Mouse (Mus musculus): Measurements from ENCODE around the gene B3galnt2. TPM values are rescaled to one million over a fixed set of nuclear protein-coding genes. Genes with fewer than 3 reads are reported as not detected.

B3galnt2 gene
- polyA plus RNA-seq, 1 experiment from 2014 or later = 55.5 TPM

- DNase-seq (ENCODE audit: low spot score) = peak; percentile 22
- Histone ChIP-seq H3K9me3 (replicated peaks; ENCODE audit: control insufficient read depth, low read length) (no peaks in the 10 kb centered on the region), H3K9ac (replicated peaks; ENCODE audit: low read length) (no peak overlapping the region), H3K27ac (replicated peaks; ENCODE audit: low read depth, low read length) (no peak overlapping the region), H3K4me1 (ENCODE audit: control insufficient read depth, insufficient read depth, low read length) (no peaks in the 10 kb centered on the region), H3K4me2 (ENCODE audit: low read depth, low read length) (no peak overlapping the region), H3K4me3 (ENCODE audit: low read depth, low read length) (no peak overlapping the region), H3K27me3 (ENCODE audit: control insufficient read depth, insufficient read depth, low read length) (no peaks in the 10 kb centered on the region), H3K36me3 (replicated peaks; ENCODE audit: control insufficient read depth, insufficient read depth, low read depth, low read length) (no peaks in the 10 kb centered on the region; the same call in none of the 2 replicates)
- ATAC-seq (replicated peaks; ENCODE audit: insufficient number of reproducible peaks, low FRiP score, low TSS enrichment, low read depth) = no peak
- WGBS = 47% methylated on average over 2 of the region's 2 CpGs
These were observed 36.1 kb downstream of the B3galnt2 start for GRCm38 (mm10) chr13:13990391-13990790.

DNA sequence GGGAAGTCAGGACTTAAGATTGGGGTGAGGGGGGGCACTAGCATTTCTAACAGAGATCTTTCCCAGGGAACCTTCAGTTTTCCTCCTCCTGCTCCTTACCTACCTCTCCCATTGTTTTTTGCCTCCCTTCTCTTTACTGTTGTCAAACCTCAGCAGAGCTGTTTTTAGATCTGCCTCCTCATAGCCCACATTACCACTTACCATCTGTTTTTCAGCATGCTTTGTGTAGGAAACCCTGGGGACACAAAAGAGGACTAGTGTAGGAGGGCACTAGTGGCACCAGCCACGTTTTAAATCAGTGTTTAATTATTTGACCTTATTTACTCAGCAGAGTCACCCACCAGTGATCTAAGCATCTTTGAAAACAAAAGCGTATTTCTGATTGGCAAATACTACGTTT lies 38.8 kb downstream of the B3galnt2 start:
- no peak for ATAC-seq (replicated peaks; ENCODE audit: insufficient number of reproducible peaks, low FRiP score, low TSS enrichment, low read depth)
- WGBS = 77% methylated on average over 3 of the region's 3 CpGs
- H3K36me3 ChIP-seq (replicated peaks; ENCODE audit: control insufficient read depth, insufficient read depth, low read depth, low read length) = no peaks in the 10 kb centered on the region; the same call in none of the 2 replicates

DNA sequence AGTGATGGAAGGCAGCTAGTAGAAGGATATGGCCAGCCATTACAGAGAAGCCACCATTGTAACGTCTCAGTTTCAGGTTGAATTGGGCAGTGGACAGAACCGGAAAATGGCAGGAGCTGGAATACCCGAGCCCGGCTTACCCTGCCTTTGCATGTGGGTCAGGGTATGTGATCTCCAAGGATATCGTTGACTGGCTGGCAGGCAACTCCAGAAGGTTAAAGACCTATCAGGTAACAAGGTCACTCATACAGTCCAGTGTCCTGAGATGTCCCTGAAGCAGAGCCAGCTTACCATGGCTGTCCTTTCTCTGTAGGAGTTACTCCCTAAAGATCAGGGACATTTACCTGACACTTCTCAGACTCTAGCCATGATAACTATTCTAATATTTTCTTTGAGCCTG lies 40.8 kb downstream of the B3galnt2 start:
- no peaks in the 10 kb centered on the region for H3K4me1 ChIP-seq (ENCODE audit: control insufficient read depth, insufficient read depth, low read length)
- H3K27me3 ChIP-seq (ENCODE audit: control insufficient read depth, insufficient read depth, low read length) = no peaks in the 10 kb centered on the region
- DNase-seq (ENCODE audit: low spot score) (no peak), ATAC-seq (replicated peaks; ENCODE audit: insufficient number of reproducible peaks, low FRiP score, low TSS enrichment, low read depth) (no peak)
- 87% methylated on average over 5 of the region's 5 CpGs for WGBS
- H3K9ac ChIP-seq (replicated peaks; ENCODE audit: low read length) = no peak overlapping the region
- H3K4me3 ChIP-seq (ENCODE audit: low read depth, low read length) = no peak overlapping the region
- no peak overlapping the region for H3K27ac ChIP-seq (replicated peaks; ENCODE audit: low read depth, low read length)
- no peak overlapping the region for H3K4me2 ChIP-seq (ENCODE audit: low read depth, low read length)
- no peaks in the 10 kb centered on the region; the same call in none of the 2 replicates for H3K36me3 ChIP-seq (replicated peaks; ENCODE audit: control insufficient read depth, insufficient read depth, low read depth, low read length)
- H3K9me3 ChIP-seq (replicated peaks; ENCODE audit: control insufficient read depth, low read length) = no peaks in the 10 kb centered on the region

More for the DNA sequence above, 38.8 kb downstream of the B3galnt2 start:
- no peak overlapping the region for H3K4me3 ChIP-seq (ENCODE audit: low read depth, low read length)
- no peaks in the 10 kb centered on the region for H3K27me3 ChIP-seq (ENCODE audit: control insufficient read depth, insufficient read depth, low read length)
- H3K9me3 ChIP-seq (replicated peaks; ENCODE audit: control insufficient read depth, low read length) = no peaks in the 10 kb centered on the region
- no peak overlapping the region for H3K27ac ChIP-seq (replicated peaks; ENCODE audit: low read depth, low read length)
- no peak overlapping the region for H3K9ac ChIP-seq (replicated peaks; ENCODE audit: low read length)
- no peaks in the 10 kb centered on the region for H3K4me1 ChIP-seq (ENCODE audit: control insufficient read depth, insufficient read depth, low read length)
- no peak for DNase-seq (ENCODE audit: low spot score)
- no peak overlapping the region for H3K4me2 ChIP-seq (ENCODE audit: low read depth, low read length)

DNA sequence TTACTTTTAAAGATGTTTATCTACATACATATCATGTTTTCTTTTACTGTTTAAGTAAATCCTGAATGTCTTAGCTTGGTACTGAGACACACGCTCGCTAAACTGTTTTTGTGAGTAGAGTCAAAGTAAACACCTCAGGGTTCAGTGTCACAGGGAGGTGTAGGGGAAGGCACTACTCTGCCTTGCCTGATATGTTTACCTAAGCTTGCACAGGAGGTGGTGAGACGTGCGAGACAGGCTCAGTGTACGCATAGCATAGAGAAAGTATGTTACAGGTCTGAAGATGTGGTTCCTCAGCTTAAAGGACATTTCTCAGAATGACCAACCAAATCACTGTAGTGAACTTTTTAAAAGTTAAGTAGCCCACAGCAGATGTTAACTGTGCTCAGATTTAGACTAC lies 43.2 kb downstream of the B3galnt2 start:
- Histone ChIP-seq H3K4me1 (ENCODE audit: control insufficient read depth, insufficient read depth, low read length) (no peaks in the 10 kb centered on the region), H3K36me3 (replicated peaks; ENCODE audit: control insufficient read depth, insufficient read depth, low read depth, low read length) (no peaks in the 10 kb centered on the region; the same call in none of the 2 replicates), H3K4me2 (ENCODE audit: low read depth, low read length) (no peak overlapping the region), H3K4me3 (ENCODE audit: low read depth, low read length) (no peak overlapping the region), H3K9ac (replicated peaks; ENCODE audit: low read length) (no peak overlapping the region), H3K9me3 (replicated peaks; ENCODE audit: control insufficient read depth, low read length) (no peaks in the 10 kb centered on the region), H3K27me3 (ENCODE audit: control insufficient read depth, insufficient read depth, low read length) (no peaks in the 10 kb centered on the region), H3K27ac (replicated peaks; ENCODE audit: low read depth, low read length) (no peak overlapping the region)
- no peak for DNase-seq (ENCODE audit: low spot score)
- ATAC-seq (replicated peaks; ENCODE audit: insufficient number of reproducible peaks, low FRiP score, low TSS enrichment, low read depth) = 0 out of 2 replicates have a peak, but pooled peaks have one; percentile 18
- 86% methylated on average over 5 of the region's 5 CpGs for WGBS

GRCm38 (mm10) chr13:14002706-14003105 lies 48.4 kb downstream of the B3galnt2 start:
- 88% methylated on average over 2 of the region's 2 CpGs for WGBS
- DNase-seq (ENCODE audit: low spot score) (no peak), ATAC-seq (replicated peaks; ENCODE audit: insufficient number of reproducible peaks, low FRiP score, low TSS enrichment, low read depth) (no peak)
- Histone ChIP-seq H3K9me3 (replicated peaks; ENCODE audit: control insufficient read depth, low read length) (no peaks in the 10 kb centered on the region), H3K27ac (replicated peaks; ENCODE audit: low read depth, low read length) (no peak overlapping the region), H3K4me2 (ENCODE audit: low read depth, low read length) (no peak overlapping the region), H3K36me3 (replicated peaks; ENCODE audit: control insufficient read depth, insufficient read depth, low read depth, low read length) (no peaks in the 10 kb centered on the region; the same call in 1 of the 2 replicates), H3K4me1 (ENCODE audit: control insufficient read depth, insufficient read depth, low read length) (no peaks in the 10 kb centered on the region), H3K27me3 (ENCODE audit: control insufficient read depth, insufficient read depth, low read length) (no peaks in the 10 kb centered on the region), H3K9ac (replicated peaks; ENCODE audit: low read length) (no peak overlapping the region), H3K4me3 (ENCODE audit: low read depth, low read length) (no peak overlapping the region)

DNA sequence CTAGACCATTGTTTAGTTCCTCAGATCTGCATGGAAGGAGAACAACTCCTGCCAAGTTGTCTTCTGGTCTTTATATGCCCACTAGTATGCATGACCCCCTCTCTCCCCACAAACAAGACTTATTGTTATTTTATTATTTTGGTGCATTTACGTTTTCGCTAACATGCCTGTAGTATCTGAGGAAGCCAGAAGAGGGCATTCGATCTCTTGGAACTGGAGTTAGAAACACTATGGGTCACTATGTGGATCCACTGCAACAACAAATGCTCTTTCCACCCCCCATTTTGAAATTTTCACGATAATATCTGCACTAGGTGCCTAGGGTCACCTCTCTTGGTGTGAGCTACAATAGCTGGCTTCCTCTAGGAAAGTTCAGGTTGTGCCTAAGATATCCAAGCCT lies 49.8 kb downstream of the B3galnt2 start:
- WGBS = 85% methylated on average over 4 of the region's 4 CpGs
- ATAC-seq (replicated peaks; ENCODE audit: insufficient number of reproducible peaks, low FRiP score, low TSS enrichment, low read depth) = no peak
- no peak overlapping the region for H3K4me3 ChIP-seq (ENCODE audit: low read depth, low read length)
- H3K36me3 ChIP-seq (replicated peaks; ENCODE audit: control insufficient read depth, insufficient read depth, low read depth, low read length) = no peaks in the 10 kb centered on the region; the same call in none of the 2 replicates
- DNase-seq (ENCODE audit: low spot score) = no peak
- no peak overlapping the region for H3K9ac ChIP-seq (replicated peaks; ENCODE audit: low read length)
- H3K4me2 ChIP-seq (ENCODE audit: low read depth, low read length) = no peak overlapping the region
- H3K4me1 ChIP-seq (ENCODE audit: control insufficient read depth, insufficient read depth, low read length) = no peaks in the 10 kb centered on the region
- no peak overlapping the region for H3K27ac ChIP-seq (replicated peaks; ENCODE audit: low read depth, low read length)
- no peaks in the 10 kb centered on the region for H3K27me3 ChIP-seq (ENCODE audit: control insufficient read depth, insufficient read depth, low read length)
- no peaks in the 10 kb centered on the region for H3K9me3 ChIP-seq (replicated peaks; ENCODE audit: control insufficient read depth, low read length)

DNA sequence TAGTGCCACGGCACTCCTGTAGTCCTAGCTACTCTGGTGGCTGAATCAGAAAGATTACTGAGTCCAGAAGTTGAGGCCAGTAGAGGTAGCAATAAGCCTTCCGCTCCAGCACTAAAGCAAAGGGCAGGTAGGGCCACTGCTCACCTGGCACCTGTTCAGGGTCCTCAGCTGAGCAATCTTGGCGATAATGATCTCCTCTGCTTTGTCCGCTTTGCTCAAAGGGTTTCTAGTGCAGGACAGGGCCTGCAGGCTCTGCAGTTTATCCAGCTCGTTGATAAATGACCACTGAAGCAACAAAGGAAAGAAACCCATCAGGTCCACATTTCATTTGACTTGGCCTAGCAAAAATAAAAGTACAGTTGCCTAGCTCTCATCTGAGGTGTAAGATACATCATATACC lies 50.7 kb downstream of the B3galnt2 start:
- no peaks in the 10 kb centered on the region for H3K4me1 ChIP-seq (ENCODE audit: control insufficient read depth, insufficient read depth, low read length)
- H3K4me3 ChIP-seq (ENCODE audit: low read depth, low read length) = no peak overlapping the region
- no peak for ATAC-seq (replicated peaks; ENCODE audit: insufficient number of reproducible peaks, low FRiP score, low TSS enrichment, low read depth)
- no peak overlapping the region for H3K27ac ChIP-seq (replicated peaks; ENCODE audit: low read depth, low read length)
- DNase-seq (ENCODE audit: low spot score) = no peak
- no peak overlapping the region for H3K4me2 ChIP-seq (ENCODE audit: low read depth, low read length)
- 92% methylated on average over 5 of the region's 5 CpGs for WGBS
- H3K9ac ChIP-seq (replicated peaks; ENCODE audit: low read length) = no peak overlapping the region
- H3K27me3 ChIP-seq (ENCODE audit: control insufficient read depth, insufficient read depth, low read length) = no peaks in the 10 kb centered on the region
- H3K36me3 ChIP-seq (replicated peaks; ENCODE audit: control insufficient read depth, insufficient read depth, low read depth, low read length) = no peaks in the 10 kb centered on the region; the same call in none of the 2 replicates
- H3K9me3 ChIP-seq (replicated peaks; ENCODE audit: control insufficient read depth, low read length) = no peaks in the 10 kb centered on the region

GRCm38 (mm10) chr13:14006056-14006455 lies 51.8 kb downstream of the B3galnt2 start:
- Histone ChIP-seq H3K27ac (replicated peaks; ENCODE audit: low read depth, low read length) (no peak overlapping the region), H3K36me3 (replicated peaks; ENCODE audit: control insufficient read depth, insufficient read depth, low read depth, low read length) (no peaks in the 10 kb centered on the region; the same call in none of the 2 replicates), H3K4me3 (ENCODE audit: low read depth, low read length) (no peak overlapping the region), H3K27me3 (ENCODE audit: control insufficient read depth, insufficient read depth, low read length) (no peaks in the 10 kb centered on the region), H3K9me3 (replicated peaks; ENCODE audit: control insufficient read depth, low read length) (no peaks in the 10 kb centered on the region), H3K4me2 (ENCODE audit: low read depth, low read length) (no peak overlapping the region), H3K9ac (replicated peaks; ENCODE audit: low read length) (no peak overlapping the region), H3K4me1 (ENCODE audit: control insufficient read depth, insufficient read depth, low read length) (no peaks in the 10 kb centered on the region)
- 66% methylated on average over 2 of the region's 2 CpGs for WGBS
- no peak for DNase-seq (ENCODE audit: low spot score)
- ATAC-seq (replicated peaks; ENCODE audit: insufficient number of reproducible peaks, low FRiP score, low TSS enrichment, low read depth) = no peak

Measured in embryonic facial prominence, embryonic 11.5 days (tissue).